Mouse (Mus musculus): Measurements from ENCODE around the gene Man1a2. TPM values are rescaled to one million over a fixed set of nuclear protein-coding genes. Genes with fewer than 3 reads are reported as not detected.

Gene Man1a2
- polyA plus RNA-seq, 1 experiment = 33.3 TPM

GRCm38 (mm10) chr3:100685763-100686370 is 564 bp upstream of the Man1a2 start:
- Histone ChIP-seq H3K4me3 (ENCODE audit: control insufficient read depth, insufficient read depth, low read length) (peak overlapping the region; percentile 83), H3K27ac (ENCODE audit: control insufficient read depth, insufficient read depth, low read length) (peak overlapping the region; percentile 34; the same call in 1 of the 2 replicates), H3K27me3 (ENCODE audit: control insufficient read depth, insufficient read depth, low read length) (no peaks in the 10 kb centered on the region), H3K4me1 (replicated peaks; ENCODE audit: control insufficient read depth, insufficient read depth, low read length) (peaks cover 11% of the 10 kb centered on the region), H3K36me3 (ENCODE audit: control insufficient read depth, insufficient read depth, low read length) (no peaks in the 10 kb centered on the region)
- DNase-seq = peak; percentile 70
- WGBS = under 1% methylated on average over 76 of the region's 77 CpGs
- TF ChIP-seq POLR2A (IDR thresholded peaks at IDR 0.05; ENCODE audit: control insufficient read depth, extremely low read depth, insufficient read depth, low read length, poor library complexity) (no peak; the same call in 1 of the 2 replicates), CTCF (IDR thresholded peaks at IDR 0.05; ENCODE audit: borderline replicate concordance, control insufficient read depth, extremely low read depth, insufficient read depth, low read length, poor library complexity) (0 out of 2 replicates have a peak, but pooled peaks have one; percentile 26)

- no peaks in the 10 kb centered on the region for H3K27me3 ChIP-seq (ENCODE audit: control insufficient read depth, insufficient read depth, low read length)
- H3K36me3 ChIP-seq (ENCODE audit: control insufficient read depth, insufficient read depth, low read length) = no peaks in the 10 kb centered on the region
- H3K4me1 ChIP-seq (replicated peaks; ENCODE audit: control insufficient read depth, insufficient read depth, low read length) = peaks cover 14% of the 10 kb centered on the region
- TF ChIP-seq CTCF (IDR thresholded peaks at IDR 0.05; ENCODE audit: borderline replicate concordance, control insufficient read depth, extremely low read depth, insufficient read depth, low read length, poor library complexity) (no peak), POLR2A (IDR thresholded peaks at IDR 0.05; ENCODE audit: control insufficient read depth, extremely low read depth, insufficient read depth, low read length, poor library complexity) (no peak)
- H3K4me3 ChIP-seq (ENCODE audit: control insufficient read depth, insufficient read depth, low read length) = peak overlapping the region; percentile 83
- DNase-seq = peak; percentile 31
- H3K27ac ChIP-seq (ENCODE audit: control insufficient read depth, insufficient read depth, low read length) = peak overlapping the region; percentile 40; the same call in 1 of the 2 replicates
- WGBS = under 1% methylated on average over 25 of the region's 25 CpGs
Measured at GRCm38 (mm10) chr3:100684234-100684975, 898 bp downstream of the Man1a2 start.

GRCm38 (mm10) chr3:100682841-100683240 is 2.5 kb downstream of the Man1a2 start:
- Histone ChIP-seq H3K27me3 (ENCODE audit: control insufficient read depth, insufficient read depth, low read length) (no peaks in the 10 kb centered on the region), H3K4me3 (ENCODE audit: control insufficient read depth, insufficient read depth, low read length) (peak overlapping the region; percentile 10; the same call in 1 of the 2 replicates), H3K36me3 (ENCODE audit: control insufficient read depth, insufficient read depth, low read length) (no peaks in the 10 kb centered on the region), H3K27ac (ENCODE audit: control insufficient read depth, insufficient read depth, low read length) (no peak overlapping the region), H3K4me1 (replicated peaks; ENCODE audit: control insufficient read depth, insufficient read depth, low read length) (peaks cover 14% of the 10 kb centered on the region)
- DNase-seq = no peak
- TF ChIP-seq POLR2A (IDR thresholded peaks at IDR 0.05; ENCODE audit: control insufficient read depth, extremely low read depth, insufficient read depth, low read length, poor library complexity) = no peak
- TF ChIP-seq CTCF (IDR thresholded peaks at IDR 0.05; ENCODE audit: borderline replicate concordance, control insufficient read depth, extremely low read depth, insufficient read depth, low read length, poor library complexity) = no peak
- WGBS = 37% methylated on average over 3 of the region's 3 CpGs

GRCm38 (mm10) chr3:100682281-100682680 is 3.0 kb downstream of the Man1a2 start:
- Histone ChIP-seq H3K27me3 (ENCODE audit: control insufficient read depth, insufficient read depth, low read length) (no peaks in the 10 kb centered on the region), H3K36me3 (ENCODE audit: control insufficient read depth, insufficient read depth, low read length) (no peaks in the 10 kb centered on the region), H3K4me1 (replicated peaks; ENCODE audit: control insufficient read depth, insufficient read depth, low read length) (peaks cover 14% of the 10 kb centered on the region), H3K27ac (ENCODE audit: control insufficient read depth, insufficient read depth, low read length) (no peak overlapping the region), H3K4me3 (ENCODE audit: control insufficient read depth, insufficient read depth, low read length) (no peak overlapping the region)
- TF ChIP-seq POLR2A (IDR thresholded peaks at IDR 0.05; ENCODE audit: control insufficient read depth, extremely low read depth, insufficient read depth, low read length, poor library complexity) = no peak
- TF ChIP-seq CTCF (IDR thresholded peaks at IDR 0.05; ENCODE audit: borderline replicate concordance, control insufficient read depth, extremely low read depth, insufficient read depth, low read length, poor library complexity) = no peak
- no peak for DNase-seq
- 61% methylated on average over 4 of the region's 4 CpGs for WGBS

- DNase-seq = no peak
- Histone ChIP-seq H3K27me3 (ENCODE audit: control insufficient read depth, insufficient read depth, low read length) (no peaks in the 10 kb centered on the region), H3K4me1 (replicated peaks; ENCODE audit: control insufficient read depth, insufficient read depth, low read length) (peaks cover 14% of the 10 kb centered on the region), H3K27ac (ENCODE audit: control insufficient read depth, insufficient read depth, low read length) (no peak overlapping the region), H3K36me3 (ENCODE audit: control insufficient read depth, insufficient read depth, low read length) (no peaks in the 10 kb centered on the region), H3K4me3 (ENCODE audit: control insufficient read depth, insufficient read depth, low read length) (0 out of 2 replicates have a peak overlapping the region, but pooled peaks have one; percentile 7)
- whole genome bisulfite sequencing = 38% methylated on average over 11 of the region's 11 CpGs
- TF ChIP-seq POLR2A (IDR thresholded peaks at IDR 0.05; ENCODE audit: control insufficient read depth, extremely low read depth, insufficient read depth, low read length, poor library complexity) = no peak
- no peak for TF ChIP-seq CTCF (IDR thresholded peaks at IDR 0.05; ENCODE audit: borderline replicate concordance, control insufficient read depth, extremely low read depth, insufficient read depth, low read length, poor library complexity)
Measured at GRCm38 (mm10) chr3:100681448-100682092, 3.7 kb downstream of the Man1a2 start.

- no peak for TF ChIP-seq POLR2A (IDR thresholded peaks at IDR 0.05; ENCODE audit: control insufficient read depth, extremely low read depth, insufficient read depth, low read length, poor library complexity)
- TF ChIP-seq CTCF (IDR thresholded peaks at IDR 0.05; ENCODE audit: borderline replicate concordance, control insufficient read depth, extremely low read depth, insufficient read depth, low read length, poor library complexity) = no peak
- Histone ChIP-seq H3K27ac (ENCODE audit: control insufficient read depth, insufficient read depth, low read length) (no peak overlapping the region), H3K4me3 (ENCODE audit: control insufficient read depth, insufficient read depth, low read length) (no peak overlapping the region), H3K27me3 (ENCODE audit: control insufficient read depth, insufficient read depth, low read length) (no peaks in the 10 kb centered on the region), H3K36me3 (ENCODE audit: control insufficient read depth, insufficient read depth, low read length) (no peaks in the 10 kb centered on the region), H3K4me1 (replicated peaks; ENCODE audit: control insufficient read depth, insufficient read depth, low read length) (peaks cover 12% of the 10 kb centered on the region)
- no peak for DNase-seq
- WGBS = 100% methylated on average over 2 of the region's 2 CpGs
Measured at GRCm38 (mm10) chr3:100680226-100680625, 5.1 kb downstream of the Man1a2 start.
